Mouse (Mus musculus): ENCODE data around the gene Rab14. TPM values are rescaled to one million over a fixed set of nuclear protein-coding genes. Genes with fewer than 3 reads are reported as not detected.

The Rab14 gene
- polyA plus RNA-seq, 1 experiment: 102 TPM

DNA sequence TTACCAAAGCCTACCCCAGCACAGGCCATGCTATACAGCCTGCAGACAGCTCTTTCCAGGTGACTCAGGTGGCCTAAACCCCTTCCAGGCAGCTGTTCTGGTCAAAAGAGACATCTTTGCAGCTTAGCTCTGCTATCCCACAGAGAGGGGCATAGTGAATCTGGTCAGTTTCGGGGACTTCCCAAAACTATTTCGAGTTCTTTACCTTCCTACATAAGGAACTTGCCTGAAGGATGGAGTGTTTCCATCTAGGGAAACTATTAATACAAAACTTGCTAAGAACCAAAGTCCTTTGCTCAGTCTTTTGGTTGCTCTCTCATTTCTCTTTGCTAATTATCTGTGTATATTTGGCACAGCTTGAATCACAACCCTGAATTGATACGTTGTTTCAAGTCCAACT lies 59.2 kb downstream of the Rab14 start:
- TF ChIP-seq CEBPB (IDR thresholded peaks at IDR 0.05; ENCODE audit: insufficient read depth, poor library complexity, severe bottlenecking): no peak
- no peak for TF ChIP-seq E2F4 (IDR thresholded peaks at IDR 0.05; ENCODE audit: insufficient read depth)
- TF ChIP-seq TCF12 (IDR thresholded peaks at IDR 0.05; ENCODE audit: insufficient read depth, poor library complexity, severe bottlenecking): no peak
- no peak for TF ChIP-seq POLR2AphosphoS2 (IDR thresholded peaks at IDR 0.05; ENCODE audit: insufficient read length, low read depth)
- TF ChIP-seq POLR2A (IDR thresholded peaks at IDR 0.05; ENCODE audit: insufficient read length, low read depth): no peak
- TF ChIP-seq TCF3 (IDR thresholded peaks at IDR 0.05; ENCODE audit: insufficient read length, low read depth): no peak
- Histone ChIP-seq H3K79me2 (ENCODE audit: control insufficient read depth, insufficient read depth) (no peaks in the 10 kb centered on the region), H3K36me3 (ENCODE audit: control insufficient read depth, insufficient read depth) (peaks cover 68% of the 10 kb centered on the region), H3ac (ENCODE audit: control insufficient read depth, insufficient read length) (no peak overlapping the region), H3K27me3 (ENCODE audit: control insufficient read depth, insufficient read depth, insufficient read length) (no peaks in the 10 kb centered on the region), H3K4me3 (no peak overlapping the region), H3K4me2 (ENCODE audit: low read depth) (no peak overlapping the region)

DNA sequence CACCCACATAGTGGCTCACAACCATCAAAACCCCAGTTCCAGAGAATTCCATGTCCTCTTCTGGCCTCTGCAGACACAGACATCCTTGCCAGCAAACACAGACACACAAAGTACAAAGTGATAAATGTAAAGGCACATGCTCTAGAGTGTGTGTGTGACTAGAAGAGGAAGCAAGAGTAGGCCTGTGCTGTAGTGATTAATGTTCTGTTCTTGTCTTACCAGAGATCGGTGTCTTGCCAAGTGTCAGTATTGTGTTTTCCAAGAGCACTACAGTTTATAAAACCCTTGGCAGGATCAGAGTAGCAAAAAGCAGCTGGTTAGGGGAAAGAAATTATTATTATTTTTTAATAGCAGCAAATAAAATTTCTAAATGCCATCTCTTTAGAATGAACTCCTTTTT lies 62.3 kb downstream of the Rab14 start:
- Histone ChIP-seq H3K36me3 (ENCODE audit: control insufficient read depth, insufficient read depth) (peaks cover 50% of the 10 kb centered on the region), H3K4me3 (no peak overlapping the region), H3K79me2 (ENCODE audit: control insufficient read depth, insufficient read depth) (no peaks in the 10 kb centered on the region), H3ac (ENCODE audit: control insufficient read depth, insufficient read length) (no peak overlapping the region), H3K4me2 (ENCODE audit: low read depth) (no peak overlapping the region), H3K27me3 (ENCODE audit: control insufficient read depth, insufficient read depth, insufficient read length) (no peaks in the 10 kb centered on the region)
- TF ChIP-seq SRF (IDR thresholded peaks at IDR 0.05; ENCODE audit: control insufficient read depth, insufficient read length, low read depth) (no peak), POLR2AphosphoS2 (IDR thresholded peaks at IDR 0.05; ENCODE audit: insufficient read length, low read depth) (no peak), TCF12 (IDR thresholded peaks at IDR 0.05; ENCODE audit: insufficient read depth, poor library complexity, severe bottlenecking) (no peak), REST (IDR thresholded peaks at IDR 0.05; ENCODE audit: insufficient read depth, insufficient read length) (no peak), MYOG (IDR thresholded peaks at IDR 0.05; ENCODE audit: control insufficient read depth in 1 of 3, insufficient read depth in 1 of 3, insufficient read length in 2 of 3, low read depth in 2 of 3) (no peak), USF1 (IDR thresholded peaks at IDR 0.05; ENCODE audit: low read depth) (no peak), POLR2A (IDR thresholded peaks at IDR 0.05; ENCODE audit: insufficient read length, low read depth) (no peak), CEBPB (IDR thresholded peaks at IDR 0.05; ENCODE audit: insufficient read depth, poor library complexity, severe bottlenecking) (no peak), MYOD1 (IDR thresholded peaks at IDR 0.05; ENCODE audit: control insufficient read depth in 1 of 3, insufficient read length in 2 of 3, low read depth in 2 of 3) (no peak), TCF3 (IDR thresholded peaks at IDR 0.05; ENCODE audit: insufficient read length, low read depth) (no peak), MAX (IDR thresholded peaks at IDR 0.05; ENCODE audit: low read depth) (no peak), E2F4 (IDR thresholded peaks at IDR 0.05; ENCODE audit: insufficient read depth) (no peak)

DNA sequence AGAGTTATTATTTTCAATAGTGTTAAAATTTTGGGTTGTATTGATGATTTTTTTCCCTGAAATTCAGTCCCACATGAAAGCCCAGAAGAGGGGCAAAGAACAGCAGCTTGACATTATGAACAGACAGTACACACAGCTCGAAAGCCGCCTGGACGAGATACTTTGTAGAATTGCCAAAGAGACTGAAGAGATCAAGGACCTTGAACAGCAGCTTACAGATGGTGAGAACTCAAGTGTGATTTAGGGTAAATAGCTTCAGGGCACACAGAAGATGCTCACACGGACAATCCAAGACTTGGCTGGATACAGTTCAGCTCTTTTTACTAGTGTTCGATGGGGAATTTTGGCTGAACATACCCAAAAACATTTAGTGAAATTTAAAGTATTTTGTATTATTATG lies 67.0 kb downstream of the Rab14 start:
- no peak overlapping the region for H3K4me2 ChIP-seq (ENCODE audit: low read depth)
- H3K4me3 ChIP-seq: no peak overlapping the region
- no peaks in the 10 kb centered on the region for H3K27me3 ChIP-seq (ENCODE audit: control insufficient read depth, insufficient read depth, insufficient read length)
- H3K79me2 ChIP-seq (ENCODE audit: control insufficient read depth, insufficient read depth): peaks cover 3% of the 10 kb centered on the region
- peaks cover 26% of the 10 kb centered on the region for H3K36me3 ChIP-seq (ENCODE audit: control insufficient read depth, insufficient read depth)
- TF ChIP-seq CEBPB (IDR thresholded peaks at IDR 0.05; ENCODE audit: insufficient read depth, poor library complexity, severe bottlenecking) (no peak), E2F4 (IDR thresholded peaks at IDR 0.05; ENCODE audit: insufficient read depth) (no peak), SRF (IDR thresholded peaks at IDR 0.05; ENCODE audit: control insufficient read depth, insufficient read length, low read depth) (no peak), POLR2A (IDR thresholded peaks at IDR 0.05; ENCODE audit: insufficient read length, low read depth) (no peak), MYOG (IDR thresholded peaks at IDR 0.05; ENCODE audit: control insufficient read depth in 1 of 3, insufficient read depth in 1 of 3, insufficient read length in 2 of 3, low read depth in 2 of 3) (no peak), USF1 (IDR thresholded peaks at IDR 0.05; ENCODE audit: low read depth) (no peak), MAX (IDR thresholded peaks at IDR 0.05; ENCODE audit: low read depth) (no peak), MYOD1 (IDR thresholded peaks at IDR 0.05; ENCODE audit: control insufficient read depth in 1 of 3, insufficient read length in 2 of 3, low read depth in 2 of 3) (no peak), TCF12 (IDR thresholded peaks at IDR 0.05; ENCODE audit: insufficient read depth, poor library complexity, severe bottlenecking) (no peak)
- no peak overlapping the region for H3ac ChIP-seq (ENCODE audit: control insufficient read depth, insufficient read length)

DNA sequence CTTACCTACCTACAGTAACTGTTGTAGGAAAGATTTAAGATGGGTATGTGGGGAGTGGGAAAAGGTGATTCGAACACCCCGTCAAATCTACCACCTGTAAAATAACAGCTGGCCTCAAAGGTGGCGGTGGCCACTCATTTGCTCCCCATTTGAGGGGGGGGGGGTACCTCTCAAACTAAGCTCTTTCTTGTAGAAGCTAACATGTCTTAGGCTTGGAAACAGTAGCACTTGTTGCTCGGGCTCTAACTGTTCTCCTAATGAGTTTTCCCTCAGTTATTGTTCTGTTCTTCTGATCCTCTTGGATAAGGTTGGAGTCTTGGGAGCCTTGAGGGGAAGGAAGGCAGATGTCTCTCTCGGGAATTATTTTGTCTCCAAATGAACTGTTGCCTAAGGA lies 68.3 kb downstream of the Rab14 start:
- TF ChIP-seq REST (IDR thresholded peaks at IDR 0.05; ENCODE audit: insufficient read depth, insufficient read length): no peak
- TF ChIP-seq MAX (IDR thresholded peaks at IDR 0.05; ENCODE audit: low read depth): no peak
- no peak for TF ChIP-seq SRF (IDR thresholded peaks at IDR 0.05; ENCODE audit: control insufficient read depth, insufficient read length, low read depth)
- TF ChIP-seq CEBPB (IDR thresholded peaks at IDR 0.05; ENCODE audit: insufficient read depth, poor library complexity, severe bottlenecking): no peak
- TF ChIP-seq USF1 (IDR thresholded peaks at IDR 0.05; ENCODE audit: low read depth): no peak
- no peak for TF ChIP-seq POLR2A (IDR thresholded peaks at IDR 0.05; ENCODE audit: insufficient read length, low read depth)
- no peak for TF ChIP-seq POLR2AphosphoS2 (IDR thresholded peaks at IDR 0.05; ENCODE audit: insufficient read length, low read depth)
- no peak for TF ChIP-seq TCF3 (IDR thresholded peaks at IDR 0.05; ENCODE audit: insufficient read length, low read depth)
- no peak for TF ChIP-seq E2F4 (IDR thresholded peaks at IDR 0.05; ENCODE audit: insufficient read depth)
- no peak for TF ChIP-seq MYOD1 (IDR thresholded peaks at IDR 0.05; ENCODE audit: control insufficient read depth in 1 of 3, insufficient read length in 2 of 3, low read depth in 2 of 3)
- TF ChIP-seq MYOG (IDR thresholded peaks at IDR 0.05; ENCODE audit: control insufficient read depth in 1 of 3, insufficient read depth in 1 of 3, insufficient read length in 2 of 3, low read depth in 2 of 3): no peak
- TF ChIP-seq TCF12 (IDR thresholded peaks at IDR 0.05; ENCODE audit: insufficient read depth, poor library complexity, severe bottlenecking): no peak
- no peaks in the 10 kb centered on the region for H3K27me3 ChIP-seq (ENCODE audit: control insufficient read depth, insufficient read depth, insufficient read length)
- peaks cover 3% of the 10 kb centered on the region for H3K79me2 ChIP-seq (ENCODE audit: control insufficient read depth, insufficient read depth)
- H3ac ChIP-seq (ENCODE audit: control insufficient read depth, insufficient read length): no peak overlapping the region
- peak overlapping the region; percentile 35 for H3K4me3 ChIP-seq
- peaks cover 15% of the 10 kb centered on the region for H3K36me3 ChIP-seq (ENCODE audit: control insufficient read depth, insufficient read depth)
- H3K4me2 ChIP-seq (ENCODE audit: low read depth): peak overlapping the region; percentile 85
